Mouse (Mus musculus) embryonic facial prominence, embryonic 10.5 days (tissue): Measurements from ENCODE around the gene Slit3. TPM values are rescaled to one million over a fixed set of nuclear protein-coding genes. Genes with fewer than 3 reads are reported as not detected.

Experiments
- DNase-seq: peaks from one replicate; pipeline ENCODE4 v3.0.0-alpha.2; 2017; ENCODE audit warnings: low spot score
- H3K27ac ChIP-seq: fragments of 300-500 bp; sonication (generic); replicated peaks from 2 replicates; pipeline ENCODE4 v1.5.1; 2016; ENCODE audit warnings: mild to moderate bottlenecking
- H3K27me3 ChIP-seq: fragments of 300-500 bp; sonication (generic); replicated peaks from 2 replicates; pipeline ENCODE4 v1.6.1; 2016; ENCODE audit warnings: low read depth, mild to moderate bottlenecking; ENCODE audit not compliant: poor library complexity, severe bottlenecking
- H3K36me3 ChIP-seq: fragments of 300-500 bp; sonication (generic); replicated peaks from 2 replicates; pipeline ENCODE4 v1.6.1; 2016; ENCODE audit warnings: mild to moderate bottlenecking, moderate library complexity
- H3K4me1 ChIP-seq: fragments of 300-500 bp; sonication (generic); 2 replicates; pipeline ENCODE4 v1.6.1; 2016
- H3K4me3 ChIP-seq: fragments of 300-500 bp; sonication (generic); 2 replicates; pipeline ENCODE4 v1.5.1; 2016; ENCODE audit warnings: mild to moderate bottlenecking, moderate library complexity
- H3K9me3 ChIP-seq: fragments of 300-500 bp; sonication (generic); 2 replicates; pipeline ENCODE4 v1.6.1; 2016; ENCODE audit warnings: mild to moderate bottlenecking
- WGBS: fragments of 180-500 bp; shearing (Covaris S2); methylation state at CpG from one replicate; pipeline ENCODE4 v1.1.7; 2016; 5-methylcytosine and 5-hydroxymethylcytosine counted together
- polyA plus RNA-seq: library from polyadenylated mRNA; unstranded; fragments of >200 nt; fragmentation: Nextera tagmentation; extraction: Ambion mirVana; gene quantifications from 2 replicates; pipeline ENCODE4 v1.2.1, GENCODE M21; 2016

Gene Slit3
- polyA plus RNA-seq, 1 experiment from 2014 or later: 12.6 TPM

DNA sequence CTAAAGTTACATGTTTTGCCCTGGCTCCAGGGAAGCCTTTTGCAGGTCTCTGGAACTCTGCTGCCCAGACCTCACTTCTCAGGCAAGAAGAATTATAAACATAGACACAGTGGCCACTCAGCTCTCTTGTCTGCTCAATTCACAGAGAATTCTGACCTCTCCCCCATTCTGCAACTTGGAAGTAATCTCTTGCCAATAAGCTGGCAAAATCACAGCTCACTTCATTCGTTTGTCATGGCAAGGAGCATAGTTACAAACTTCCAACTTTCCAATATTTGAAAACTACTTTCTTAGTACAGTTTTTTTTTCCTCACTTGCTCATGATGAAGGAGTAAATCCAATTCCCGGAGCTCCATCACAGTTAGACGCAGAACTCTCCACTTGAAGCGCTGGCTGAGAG lies 11.2 kb upstream of the Slit3 start:
- 57% methylated on average over 4 of the region's 4 CpGs for WGBS
- Histone ChIP-seq H3K4me1 (peaks cover 21% of the 10 kb centered on the region), H3K27me3 (no peaks in the 10 kb centered on the region), H3K27ac (no peak overlapping the region), H3K36me3 (no peaks in the 10 kb centered on the region), H3K4me3 (no peak overlapping the region), H3K9me3 (no peaks in the 10 kb centered on the region)
- DNase-seq: no peak

DNA sequence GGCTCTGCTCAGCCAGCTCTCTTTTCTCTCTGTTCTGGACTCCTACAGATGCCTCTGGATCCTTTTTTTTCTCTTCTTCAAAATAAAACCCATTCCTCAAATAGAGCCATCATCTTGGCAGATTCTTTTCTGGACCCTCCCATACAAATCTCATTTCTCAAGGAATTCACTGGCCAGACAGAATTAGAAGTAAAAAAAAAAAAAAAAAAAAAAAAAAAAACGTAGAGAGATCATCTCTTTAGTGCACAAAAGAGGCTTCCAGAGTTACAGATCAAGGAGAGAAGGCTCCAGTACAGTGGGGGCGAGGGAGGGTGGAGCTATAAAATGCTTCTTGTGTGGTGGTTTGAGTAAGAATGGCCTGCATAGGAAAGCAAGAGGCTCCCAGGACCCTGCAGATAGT lies 10.2 kb upstream of the Slit3 start:
- 42% methylated on average over 2 of the region's 2 CpGs for WGBS
- no peak for DNase-seq

DNA sequence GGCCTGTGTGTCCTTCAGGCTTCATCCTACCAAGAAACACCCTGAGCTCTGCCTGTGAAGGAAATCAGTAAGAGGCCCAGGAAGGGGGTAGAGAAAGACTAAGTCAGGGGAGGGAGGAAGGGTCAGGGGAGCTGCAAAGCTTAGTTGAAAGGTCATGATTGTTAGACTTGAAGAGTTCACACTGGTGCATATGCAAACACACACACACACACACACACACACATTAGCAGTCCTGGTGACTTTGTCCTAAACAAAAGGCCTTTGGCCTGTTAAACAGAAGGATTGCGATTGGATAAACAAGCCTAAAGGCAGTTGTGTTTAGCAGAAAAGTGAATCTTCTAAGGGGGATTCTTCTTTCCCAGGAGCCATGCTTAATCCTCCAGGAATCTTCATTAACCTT lies 7.7 kb upstream of the Slit3 start:
- no peaks in the 10 kb centered on the region for H3K36me3 ChIP-seq
- DNase-seq: no peak
- no peak overlapping the region for H3K27ac ChIP-seq
- 24% methylated on average over 1 of the region's 1 CpGs for WGBS
- no peak overlapping the region for H3K4me3 ChIP-seq
- H3K27me3 ChIP-seq: peaks cover 10% of the 10 kb centered on the region
- peaks cover 21% of the 10 kb centered on the region for H3K4me1 ChIP-seq
- no peaks in the 10 kb centered on the region for H3K9me3 ChIP-seq

More for the DNA sequence above, 10.2 kb upstream of the Slit3 start:
- Histone ChIP-seq H3K4me1 (peaks cover 21% of the 10 kb centered on the region), H3K27ac (no peak overlapping the region), H3K4me3 (no peak overlapping the region), H3K36me3 (no peaks in the 10 kb centered on the region), H3K27me3 (no peaks in the 10 kb centered on the region; the same call in 1 of the 2 replicates), H3K9me3 (no peaks in the 10 kb centered on the region)

DNA sequence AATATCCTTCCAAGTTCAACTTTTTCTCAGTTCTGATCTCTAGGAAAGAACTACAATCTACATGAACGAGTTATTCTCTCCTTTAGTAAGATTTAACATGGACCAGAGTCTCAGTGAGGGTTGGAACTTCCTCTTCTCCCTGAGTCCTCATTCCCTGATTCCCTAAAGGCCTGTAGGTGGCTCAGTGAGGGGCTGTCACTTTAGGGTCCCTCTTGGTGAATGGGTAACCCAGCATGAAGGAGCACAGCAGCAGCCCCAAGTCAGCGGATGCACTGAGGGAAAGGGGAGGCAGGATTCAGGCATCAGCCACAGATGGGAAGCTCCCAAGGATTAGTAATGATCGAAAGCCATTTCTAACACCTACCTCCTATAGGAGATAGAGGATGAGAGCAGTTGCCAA lies 4.6 kb upstream of the Slit3 start:
- Histone ChIP-seq H3K9me3 (no peaks in the 10 kb centered on the region), H3K36me3 (no peaks in the 10 kb centered on the region), H3K4me3 (no peak overlapping the region), H3K27me3 (peaks cover 22% of the 10 kb centered on the region), H3K27ac (no peak overlapping the region), H3K4me1 (peaks cover 38% of the 10 kb centered on the region)
- WGBS: 76% methylated on average over 3 of the region's 3 CpGs
- DNase-seq: no peak

DNA sequence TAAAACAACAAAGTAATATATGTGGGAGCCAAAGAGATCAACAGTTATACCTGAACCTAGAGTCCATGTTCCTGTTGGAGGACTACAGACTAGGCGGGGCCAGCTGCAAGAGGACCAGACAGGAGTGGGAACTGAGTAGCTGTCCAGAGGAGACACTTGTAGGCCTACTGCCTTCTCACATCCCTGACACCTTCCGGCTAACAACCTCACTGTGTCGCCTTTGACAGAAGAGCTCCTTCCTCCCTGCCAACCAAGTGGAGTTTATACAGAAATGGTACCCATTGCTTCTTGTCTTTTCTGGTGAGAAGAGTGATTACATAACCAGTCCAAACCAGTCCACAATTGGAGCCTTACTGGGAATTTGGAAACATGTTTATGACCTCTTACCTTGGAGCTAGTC lies 3.2 kb upstream of the Slit3 start:
- peaks cover 50% of the 10 kb centered on the region for H3K4me1 ChIP-seq
- WGBS: 89% methylated on average over 3 of the region's 3 CpGs
- no peak for DNase-seq
- H3K27ac ChIP-seq: no peak overlapping the region
- H3K27me3 ChIP-seq: peaks cover 36% of the 10 kb centered on the region
- H3K36me3 ChIP-seq: no peaks in the 10 kb centered on the region
- H3K4me3 ChIP-seq: no peak overlapping the region
- H3K9me3 ChIP-seq: no peaks in the 10 kb centered on the region

DNA sequence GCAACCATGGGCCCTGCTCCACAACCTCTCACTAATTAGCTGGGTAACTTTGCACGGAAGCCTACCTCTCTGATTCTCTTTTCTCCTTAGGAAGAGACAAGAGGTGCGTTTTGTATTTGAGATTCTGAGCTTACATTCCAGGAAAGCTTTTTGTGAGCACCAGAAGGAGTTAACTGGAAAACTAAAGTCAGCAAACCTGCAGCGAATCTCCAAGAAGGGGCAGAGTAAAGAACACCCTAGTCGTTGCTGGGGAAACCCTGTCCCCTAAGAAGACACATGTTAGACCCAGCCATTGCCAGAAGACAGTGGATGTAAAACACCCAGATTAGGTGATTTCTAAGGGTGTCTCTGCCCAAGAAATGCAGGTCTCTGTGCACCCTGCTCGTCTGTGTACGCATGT lies 2.3 kb upstream of the Slit3 start:
- peak overlapping the region; percentile 60 for H3K27ac ChIP-seq
- 59% methylated on average over 6 of the region's 6 CpGs for WGBS
- no peaks in the 10 kb centered on the region for H3K9me3 ChIP-seq
- no peak for DNase-seq
- no peak overlapping the region for H3K4me3 ChIP-seq
- peaks cover 45% of the 10 kb centered on the region for H3K27me3 ChIP-seq
- H3K36me3 ChIP-seq: no peaks in the 10 kb centered on the region
- H3K4me1 ChIP-seq: peaks cover 50% of the 10 kb centered on the region

DNA sequence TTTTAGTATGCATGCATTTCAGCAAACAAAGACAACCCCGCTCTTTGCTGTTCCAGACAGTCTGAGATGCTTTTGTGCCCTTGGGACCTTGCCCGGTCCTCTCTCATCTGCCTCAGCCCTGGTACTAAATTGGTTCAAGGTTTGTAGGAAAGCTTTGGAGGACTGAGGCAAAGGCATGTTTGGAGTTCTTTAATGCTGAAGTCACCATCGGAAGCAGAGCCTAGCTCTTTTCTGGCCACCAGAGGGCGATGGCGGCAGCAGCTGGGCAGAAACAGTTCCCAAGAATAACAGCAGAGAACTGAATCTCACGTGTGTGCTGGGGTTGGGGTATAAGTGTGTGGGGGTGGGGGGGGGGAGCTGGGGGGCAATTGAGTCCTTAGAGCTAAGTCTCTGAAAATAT lies 1.7 kb upstream of the Slit3 start:
- Histone ChIP-seq H3K9me3 (no peaks in the 10 kb centered on the region), H3K27ac (peak overlapping the region; percentile 60), H3K36me3 (no peaks in the 10 kb centered on the region), H3K4me3 (no peak overlapping the region), H3K27me3 (peaks cover 51% of the 10 kb centered on the region), H3K4me1 (peaks cover 56% of the 10 kb centered on the region)
- peak; percentile 87 for DNase-seq
- 7% methylated on average over 6 of the region's 6 CpGs for WGBS

DNA sequence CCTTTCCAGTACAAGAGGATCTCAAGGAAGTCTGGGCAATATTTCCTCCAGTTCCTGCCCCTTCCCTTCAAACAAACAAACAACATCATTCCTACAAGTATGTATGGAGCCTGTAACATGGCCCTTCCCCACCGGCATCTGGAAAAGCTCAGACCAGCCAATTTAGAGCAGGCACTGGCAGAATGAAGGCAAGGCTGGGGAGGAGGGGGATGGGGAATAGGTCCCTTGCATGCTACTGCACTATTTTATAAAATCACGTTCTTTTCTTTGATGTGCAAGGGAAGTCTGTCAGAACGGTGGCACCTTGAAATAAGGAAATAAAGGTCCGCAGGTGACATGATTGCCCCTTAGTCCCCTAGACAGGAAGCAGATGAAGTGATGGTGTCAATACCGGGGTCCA lies 948 bp upstream of the Slit3 start:
- DNase-seq: peak; percentile 82
- Histone ChIP-seq H3K36me3 (no peaks in the 10 kb centered on the region), H3K4me1 (peaks cover 64% of the 10 kb centered on the region), H3K27me3 (peaks cover 52% of the 10 kb centered on the region), H3K27ac (peak overlapping the region; percentile 60), H3K4me3 (peak overlapping the region; percentile 82; the same call in 1 of the 2 replicates), H3K9me3 (no peaks in the 10 kb centered on the region)
- 35% methylated on average over 5 of the region's 5 CpGs for WGBS

DNA sequence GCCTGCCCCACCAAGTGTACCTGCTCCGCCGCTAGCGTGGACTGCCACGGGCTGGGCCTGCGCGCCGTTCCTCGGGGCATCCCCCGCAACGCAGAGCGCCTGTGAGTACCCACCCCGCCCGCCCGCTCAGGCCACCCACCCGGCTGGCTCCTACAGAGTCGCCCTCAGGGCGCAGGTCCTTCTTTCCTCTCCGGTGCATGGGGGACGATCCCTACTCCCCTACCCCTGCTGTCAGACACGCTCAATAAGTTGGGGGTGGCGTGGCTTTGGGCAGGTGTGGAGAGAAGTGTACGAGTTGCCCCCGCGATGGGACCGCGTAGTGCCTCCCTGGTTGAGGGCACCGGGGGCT lies 561 bp downstream of the Slit3 start:
- Histone ChIP-seq H3K27ac (peak overlapping the region; percentile 92), H3K27me3 (peaks cover 51% of the 10 kb centered on the region), H3K9me3 (no peaks in the 10 kb centered on the region), H3K36me3 (no peaks in the 10 kb centered on the region), H3K4me1 (peaks cover 79% of the 10 kb centered on the region), H3K4me3 (peak overlapping the region; percentile 82)
- DNase-seq: no peak
- under 1% methylated on average over 27 of the region's 27 CpGs for WGBS

DNA sequence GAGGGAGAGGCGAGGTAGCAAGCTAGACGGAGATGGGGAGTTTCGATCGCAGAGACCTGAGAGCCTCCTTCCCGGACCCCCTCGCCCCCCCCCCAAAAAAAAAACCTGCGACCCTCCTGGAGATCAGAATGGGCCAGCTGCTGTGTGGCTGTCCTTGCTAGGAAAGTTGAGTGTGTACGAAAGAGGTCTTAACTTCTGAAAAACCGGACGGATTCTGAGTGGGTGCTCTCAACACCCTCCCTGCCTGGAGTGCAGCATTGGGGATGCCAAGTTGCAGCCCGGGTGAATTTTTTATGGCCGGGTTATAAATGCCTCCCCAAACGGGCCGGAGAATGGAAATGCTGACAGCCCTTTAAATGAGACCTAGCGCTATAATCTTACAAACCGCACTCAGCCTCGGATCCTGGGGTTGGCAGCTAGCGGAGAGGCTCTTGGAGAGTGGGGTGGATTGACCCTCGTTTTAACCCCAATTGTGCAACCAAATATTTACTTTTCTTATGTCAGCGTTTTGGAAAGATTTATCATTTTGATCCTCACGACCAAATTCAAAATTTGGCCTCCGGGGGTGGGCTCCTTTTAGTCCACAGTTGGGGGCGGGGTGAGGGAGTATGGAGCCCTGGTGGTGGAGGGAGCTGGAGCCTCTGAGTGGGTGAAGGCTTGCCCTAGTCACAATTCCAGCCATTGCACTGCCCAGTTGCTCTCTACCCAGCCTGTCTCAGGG lies 1.2 kb downstream of the Slit3 start:
- Histone ChIP-seq H3K36me3 (no peaks in the 10 kb centered on the region), H3K9me3 (no peaks in the 10 kb centered on the region), H3K4me3 (peak overlapping the region; percentile 82), H3K27me3 (peaks cover 48% of the 10 kb centered on the region), H3K4me1 (peaks cover 79% of the 10 kb centered on the region), H3K27ac (peak overlapping the region; percentile 92)
- WGBS: 1% methylated on average over 23 of the region's 23 CpGs
- peak; percentile 42 for DNase-seq

DNA sequence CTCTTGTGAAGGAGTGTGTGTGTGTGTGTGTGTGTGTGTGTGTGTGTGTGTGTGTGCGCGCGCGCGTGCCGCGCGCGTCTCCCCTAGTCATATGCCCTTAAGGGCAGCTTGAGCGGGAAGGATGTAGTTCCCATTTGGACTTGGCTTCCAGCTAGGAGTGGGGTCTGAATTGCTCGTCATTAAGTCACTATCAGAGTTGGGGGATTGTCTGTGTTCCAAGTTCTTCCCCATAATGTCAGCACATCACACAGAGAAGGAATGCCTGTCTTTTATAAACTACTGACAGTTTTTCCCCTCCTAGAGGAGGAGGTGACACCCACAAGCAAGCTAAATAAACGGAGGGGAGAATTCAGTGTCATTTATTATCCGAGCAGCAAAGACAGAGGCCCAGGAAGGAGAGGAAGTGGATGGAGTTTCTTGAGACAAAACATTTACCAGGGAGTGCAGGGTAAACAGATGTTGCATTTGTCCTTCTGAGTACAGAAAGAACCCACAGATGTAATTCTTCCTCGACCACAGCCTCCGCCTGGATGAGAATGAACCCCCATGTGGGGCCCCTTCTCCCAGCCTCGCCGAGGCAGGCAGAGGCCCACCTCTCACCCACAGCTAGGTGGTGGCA lies 3.6 kb downstream of the Slit3 start:
- Histone ChIP-seq H3K4me1 (peaks cover 68% of the 10 kb centered on the region), H3K27ac (peak overlapping the region; percentile 26; the same call in 1 of the 2 replicates)
- 68% methylated on average over 17 of the region's 17 CpGs for WGBS

DNA sequence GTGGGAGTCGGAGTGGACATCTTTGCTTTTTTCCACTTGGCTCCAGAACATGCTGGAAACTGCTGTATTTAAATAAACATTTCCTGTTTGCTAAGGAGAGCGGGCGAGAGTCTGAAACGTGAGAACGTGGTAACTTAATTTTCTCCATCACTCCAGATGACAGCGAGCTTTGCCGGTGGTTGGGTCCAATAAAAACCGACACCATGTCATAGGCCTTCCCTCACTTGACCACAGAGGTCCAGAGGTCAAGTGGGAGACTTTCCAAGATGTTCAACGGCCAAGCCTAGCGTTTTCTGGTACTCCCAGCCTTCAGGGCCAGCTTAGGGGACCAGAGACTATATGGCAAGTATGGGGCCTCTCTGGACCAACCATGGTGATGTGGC lies 4.1 kb downstream of the Slit3 start:
- peaks cover 5% of the 10 kb centered on the region; the same call in 1 of the 2 replicates for H3K36me3 ChIP-seq
- no peak overlapping the region for H3K4me3 ChIP-seq
- peak overlapping the region; percentile 26; the same call in 1 of the 2 replicates for H3K27ac ChIP-seq
- H3K9me3 ChIP-seq: no peaks in the 10 kb centered on the region
- WGBS: 32% methylated on average over 10 of the region's 10 CpGs
- peaks cover 42% of the 10 kb centered on the region for H3K27me3 ChIP-seq
- DNase-seq: peak; percentile 30
- H3K4me1 ChIP-seq: peaks cover 63% of the 10 kb centered on the region

More for the DNA sequence above, 3.6 kb downstream of the Slit3 start:
- H3K36me3 ChIP-seq: peaks cover 5% of the 10 kb centered on the region; the same call in 1 of the 2 replicates
- peaks cover 45% of the 10 kb centered on the region for H3K27me3 ChIP-seq
- DNase-seq: no peak
- H3K9me3 ChIP-seq: no peaks in the 10 kb centered on the region
- H3K4me3 ChIP-seq: no peak overlapping the region

DNA sequence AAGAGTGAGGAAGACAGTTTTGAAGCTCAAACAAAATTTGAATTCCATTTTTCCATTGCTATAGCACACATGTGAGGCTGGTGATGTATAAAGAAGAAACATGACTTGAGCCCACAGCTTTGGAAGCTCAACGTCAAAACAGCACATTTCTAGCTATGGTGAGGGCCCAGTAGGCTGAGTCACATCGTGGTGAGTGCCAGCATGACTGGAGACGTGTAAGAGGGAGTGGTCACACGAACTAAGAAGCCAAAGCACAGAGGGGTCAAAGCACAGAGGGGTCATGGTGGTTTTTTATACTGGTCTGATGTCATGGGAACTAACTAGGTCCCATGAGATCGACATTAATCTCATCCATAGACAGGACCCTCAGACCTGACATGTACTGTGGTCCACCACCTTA lies 10.7 kb downstream of the Slit3 start:
- WGBS: 85% methylated on average over 5 of the region's 5 CpGs
- Histone ChIP-seq H3K4me1 (0 out of 2 replicates have a peak, but pooled peaks cover 3% of the 10 kb centered on the region), H3K9me3 (no peaks in the 10 kb centered on the region), H3K4me3 (no peak overlapping the region), H3K27me3 (no peaks in the 10 kb centered on the region), H3K27ac (no peak overlapping the region), H3K36me3 (peaks cover 5% of the 10 kb centered on the region; the same call in 1 of the 2 replicates)
- no peak for DNase-seq
